Mouse (Mus musculus) lung, embryonic 15.5 days (tissue): Measurements from ENCODE around the gene Mastl. TPM values are rescaled to one million over a fixed set of nuclear protein-coding genes. Genes with fewer than 3 reads are reported as not detected.
A peak's percentile ranks its signal among the peaks of the same experiment; 100 is the strongest.

Source experiments
- ATAC-seq: fragments of 200-750 bp; cut with Nextera tagmentation; 2 replicates; pipeline ENCODE4 v1.8.0; 2017; ENCODE audit warnings: moderate number of reproducible peaks, borderline replicate concordance; ENCODE audit not compliant: low FRiP score, low TSS enrichment; ENCODE audit errors: extremely low read depth
- H3K27ac ChIP-seq: fragments of 300-500 bp; sonication (generic); 2 replicates; pipeline ENCODE4 v1.5.1; 2015; ENCODE audit warnings: moderate library complexity, mild to moderate bottlenecking, inconsistent platforms
- H3K27me3 ChIP-seq: fragments of 300-500 bp; sonication (generic); 2 replicates; pipeline ENCODE4 v1.6.1; 2015; ENCODE audit warnings: inconsistent platforms
- H3K36me3 ChIP-seq: fragments of 300-500 bp; sonication (generic); 2 replicates; pipeline ENCODE4 v1.6.1; 2015; ENCODE audit warnings: inconsistent platforms
- H3K4me1 ChIP-seq: fragments of 300-500 bp; sonication (generic); 2 replicates; pipeline ENCODE4 v1.6.1; 2015; ENCODE audit warnings: inconsistent platforms
- H3K4me2 ChIP-seq: fragments of 300-500 bp; sonication (generic); 2 replicates; pipeline ENCODE4 v1.6.1; 2015; ENCODE audit warnings: inconsistent platforms, mild to moderate bottlenecking, moderate library complexity
- H3K4me3 ChIP-seq: fragments of 300-500 bp; sonication (generic); 2 replicates; pipeline ENCODE4 v1.5.1; 2015; ENCODE audit warnings: mild to moderate bottlenecking, inconsistent platforms
- H3K9ac ChIP-seq: fragments of 300-500 bp; sonication (generic); 2 replicates; pipeline ENCODE4 v1.6.1; 2015; ENCODE audit warnings: inconsistent platforms
- H3K9me3 ChIP-seq: fragments of 300-500 bp; sonication (generic); 2 replicates; pipeline ENCODE4 v1.6.1; 2016; ENCODE audit warnings: inconsistent platforms
- WGBS: fragments of 180-500 bp; shearing (Covaris S2); methylation state at CpG from one replicate; pipeline ENCODE4 v1.1.7; 2015; 5-methylcytosine and 5-hydroxymethylcytosine counted together
- polyA plus RNA-seq: library from polyadenylated mRNA; unstranded; fragments of >200 nt; fragmentation: Nextera tagmentation; extraction: Ambion mirVana; gene quantifications from 2 replicates; pipeline ENCODE4 v1.2.1, GENCODE M21; 2015

Mastl gene
- polyA plus RNA-seq, 1 experiment from 2014 or later = 15.2 TPM

DNA sequence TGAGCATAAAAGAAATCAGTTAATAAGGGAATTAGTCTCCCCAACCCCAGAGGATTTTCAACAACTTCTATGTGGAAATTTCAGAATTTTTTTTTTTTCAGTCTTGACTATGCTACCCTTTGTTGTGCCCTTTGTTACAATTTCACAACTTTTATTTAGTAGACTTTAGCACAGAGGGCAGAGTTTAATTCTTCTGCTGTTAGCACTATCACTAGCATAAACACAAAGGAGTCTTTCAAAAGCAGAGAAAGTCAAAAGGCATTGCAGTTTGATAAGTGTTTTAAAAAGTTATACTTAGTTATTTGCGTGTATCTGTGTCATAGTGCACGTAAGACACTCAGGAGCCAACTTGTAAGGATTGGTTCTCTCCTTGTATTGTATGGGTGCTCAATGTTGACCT is 77.2 kb downstream of the Mastl start:
- no peaks in the 10 kb centered on the region for H3K27me3 ChIP-seq
- H3K4me1 ChIP-seq = no peaks in the 10 kb centered on the region
- H3K9ac ChIP-seq = no peak overlapping the region
- peaks cover 23% of the 10 kb centered on the region for H3K36me3 ChIP-seq
- H3K4me3 ChIP-seq = no peak overlapping the region
- no peak overlapping the region for H3K4me2 ChIP-seq
- WGBS = 94% methylated on average over 2 of the region's 2 CpGs
- H3K27ac ChIP-seq = no peak overlapping the region
- no peaks in the 10 kb centered on the region for H3K9me3 ChIP-seq
- ATAC-seq = no peak

DNA sequence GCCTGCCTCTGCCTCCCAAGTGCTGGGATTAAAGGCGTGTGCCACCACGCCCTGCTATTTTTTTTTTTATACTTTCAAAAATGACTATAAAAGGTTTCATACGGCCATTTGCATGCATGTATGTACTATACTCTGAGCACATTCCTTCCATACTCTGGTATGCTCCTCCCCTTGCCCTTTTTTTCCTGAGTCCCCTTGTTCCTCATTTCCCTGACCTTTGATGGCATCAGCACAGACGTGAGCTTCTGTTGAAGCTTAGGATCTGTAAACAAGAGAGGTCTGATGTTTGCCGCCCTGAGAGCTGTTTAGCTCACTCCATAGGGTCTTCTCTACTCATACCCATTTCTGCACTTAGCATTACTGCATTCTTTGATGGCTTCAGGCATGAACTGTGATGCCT is 78.1 kb downstream of the Mastl start:
- 81% methylated on average over 5 of the region's 5 CpGs for WGBS
- Histone ChIP-seq H3K9ac (no peak overlapping the region), H3K4me2 (no peak overlapping the region), H3K36me3 (peaks cover 23% of the 10 kb centered on the region), H3K4me1 (no peaks in the 10 kb centered on the region), H3K9me3 (no peaks in the 10 kb centered on the region), H3K4me3 (no peak overlapping the region), H3K27me3 (no peaks in the 10 kb centered on the region), H3K27ac (no peak overlapping the region)
- no peak for ATAC-seq

GRCm38 (mm10) chr2:23076783-23077182 is 79.0 kb downstream of the Mastl start:
- H3K9ac ChIP-seq = no peak overlapping the region
- no peak overlapping the region for H3K4me3 ChIP-seq
- ATAC-seq = no peak
- H3K27me3 ChIP-seq = no peaks in the 10 kb centered on the region
- H3K4me1 ChIP-seq = no peaks in the 10 kb centered on the region
- no peaks in the 10 kb centered on the region for H3K9me3 ChIP-seq
- H3K27ac ChIP-seq = no peak overlapping the region
- H3K36me3 ChIP-seq = peaks cover 23% of the 10 kb centered on the region
- no peak overlapping the region for H3K4me2 ChIP-seq

DNA sequence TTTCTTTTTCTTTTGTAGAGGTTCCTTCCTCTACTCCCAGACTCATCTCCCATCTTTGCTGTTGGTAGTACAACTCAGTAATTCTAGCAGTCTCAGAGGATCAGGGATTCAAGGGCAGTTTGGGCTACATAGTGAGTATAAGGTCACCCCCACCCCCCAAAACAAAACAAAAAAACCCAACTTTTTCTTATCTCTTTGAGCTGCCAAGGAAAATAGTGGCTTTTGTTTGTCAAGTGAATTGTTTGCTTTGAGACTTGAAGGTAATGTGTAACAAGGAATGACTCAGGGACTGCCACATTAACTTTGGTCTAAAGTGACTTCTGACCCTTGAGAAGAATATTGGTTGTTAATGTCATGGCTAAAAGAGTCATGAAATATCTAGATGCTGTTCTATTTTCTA is 80.0 kb downstream of the Mastl start:
- H3K9ac ChIP-seq = no peak overlapping the region
- H3K9me3 ChIP-seq = no peaks in the 10 kb centered on the region
- peaks cover 20% of the 10 kb centered on the region for H3K36me3 ChIP-seq
- no peak overlapping the region for H3K4me2 ChIP-seq
- no peak for ATAC-seq
- H3K27ac ChIP-seq = no peak overlapping the region
- no peaks in the 10 kb centered on the region for H3K27me3 ChIP-seq
- no peak overlapping the region for H3K4me3 ChIP-seq
- H3K4me1 ChIP-seq = no peaks in the 10 kb centered on the region

- H3K9ac ChIP-seq = no peak overlapping the region
- no peak for ATAC-seq
- WGBS = 84% methylated on average over 1 of the region's 1 CpGs
These were observed 84.4 kb downstream of the Mastl start for GRCm38 (mm10) chr2:23071406-23071805.

GRCm38 (mm10) chr2:23070491-23070890 is 85.3 kb downstream of the Mastl start:
- no peak overlapping the region for H3K27ac ChIP-seq
- H3K4me1 ChIP-seq = no peaks in the 10 kb centered on the region
- no peaks in the 10 kb centered on the region for H3K9me3 ChIP-seq
- no peak for ATAC-seq
- H3K4me3 ChIP-seq = no peak overlapping the region
- H3K36me3 ChIP-seq = no peaks in the 10 kb centered on the region
- 93% methylated on average over 2 of the region's 2 CpGs for WGBS
- no peak overlapping the region for H3K4me2 ChIP-seq
- H3K27me3 ChIP-seq = no peaks in the 10 kb centered on the region
- H3K9ac ChIP-seq = no peak overlapping the region

More at GRCm38 (mm10) chr2:23071406-23071805, 84.4 kb downstream of the Mastl start:
- 0 out of 2 replicates have a peak, but pooled peaks cover 2% of the 10 kb centered on the region for H3K36me3 ChIP-seq
- H3K27ac ChIP-seq = no peak overlapping the region
- no peaks in the 10 kb centered on the region for H3K27me3 ChIP-seq
- H3K4me3 ChIP-seq = no peak overlapping the region
- no peak overlapping the region for H3K4me2 ChIP-seq
- no peaks in the 10 kb centered on the region for H3K9me3 ChIP-seq
- no peaks in the 10 kb centered on the region for H3K4me1 ChIP-seq

- Histone ChIP-seq H3K27me3 (no peaks in the 10 kb centered on the region), H3K4me1 (no peaks in the 10 kb centered on the region), H3K9me3 (no peaks in the 10 kb centered on the region), H3K4me2 (peak overlapping the region; percentile 93), H3K27ac (peak overlapping the region; percentile 93), H3K9ac (peak overlapping the region; percentile 78), H3K4me3 (peak overlapping the region; percentile 62), H3K36me3 (no peaks in the 10 kb centered on the region)
- ATAC-seq = peak; percentile 92
- under 1% methylated on average over 50 of the region's 50 CpGs for WGBS
These were observed 86.7 kb downstream of the Mastl start for GRCm38 (mm10) chr2:23068894-23069744.

DNA sequence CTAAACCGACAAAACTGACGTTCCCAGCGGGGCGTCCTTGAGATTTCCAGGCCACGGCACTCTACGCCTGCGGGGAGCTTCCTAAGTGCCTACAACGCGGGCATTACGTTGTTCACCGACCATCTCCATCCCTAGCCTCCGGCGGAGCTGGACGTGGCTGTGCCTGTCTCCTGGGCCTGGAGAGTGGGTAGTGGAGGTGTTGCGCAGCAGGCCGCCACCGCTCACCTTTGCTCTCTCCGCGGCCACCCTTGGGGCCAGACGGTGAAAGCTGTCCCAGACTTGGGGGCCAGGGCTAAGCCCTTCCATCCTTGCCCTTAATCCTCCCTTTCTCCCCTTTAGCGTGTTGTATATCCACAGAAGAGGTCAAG is 87.5 kb downstream of the Mastl start:
- no peaks in the 10 kb centered on the region for H3K4me1 ChIP-seq

GRCm38 (mm10) chr2:23067552-23068369 is 88.1 kb downstream of the Mastl start, which contains the start of gene Acbd5:
Acbd5 (plus strand) TSS chr2:23068167.
- WGBS = 2% methylated on average over 34 of the region's 34 CpGs
- ATAC-seq = peak; percentile 97
- peak within 1 kb of the TSS; percentile 62 for H3K4me3 ChIP-seq

More for the DNA sequence above, 87.5 kb downstream of the Mastl start:
- peak overlapping the region; percentile 78 for H3K9ac ChIP-seq
- no peaks in the 10 kb centered on the region for H3K27me3 ChIP-seq
- peak; percentile 74 for ATAC-seq
- no peaks in the 10 kb centered on the region for H3K36me3 ChIP-seq
- peak overlapping the region; percentile 93 for H3K4me2 ChIP-seq
- WGBS = under 1% methylated on average over 21 of the region's 21 CpGs
- peak overlapping the region; percentile 93 for H3K27ac ChIP-seq
- peak overlapping the region; percentile 62 for H3K4me3 ChIP-seq
- no peaks in the 10 kb centered on the region for H3K9me3 ChIP-seq

More at GRCm38 (mm10) chr2:23067552-23068369, 88.1 kb downstream of the Mastl start, which contains the start of gene Acbd5:
- H3K9me3 ChIP-seq = no peaks in the 10 kb centered on the region
- H3K27me3 ChIP-seq = no peaks in the 10 kb centered on the region
- peak within 1 kb of the TSS; percentile 93 for H3K4me2 ChIP-seq
- no peaks in the 10 kb centered on the region for H3K4me1 ChIP-seq
- H3K9ac ChIP-seq = peak within 1 kb of the TSS; percentile 78
- H3K36me3 ChIP-seq = no peaks in the 10 kb centered on the region
- peak within 1 kb of the TSS; percentile 93 for H3K27ac ChIP-seq

Other genes with a start within 250 kb of the Mastl start
- gene Abi1, start 115.8 kb downstream of the Mastl start, polyA plus RNA-seq = 47.1 and 50.6 TPM in 2 replicates
- gene Acbd5, start 87.9 kb downstream of the Mastl start, polyA plus RNA-seq = 30.2 and 30.7 TPM in 2 replicates
- 71.6 and 73.1 TPM in 2 replicates for gene Yme1l1, start 345 bp upstream of the Mastl start, polyA plus RNA-seq
- not detected in 2 replicates for gene 4931423N10Rik, start 51.5 kb upstream of the Mastl start, polyA plus RNA-seq
- gene Nxph2, start 165.2 kb upstream of the Mastl start, polyA plus RNA-seq = not detected in 2 replicates